Mouse (Mus musculus) right cerebral cortex, adult 18-20 months (tissue): ENCODE measurements around the gene Fam221a.

Experiments used
- DNase-seq: peaks from one replicate; pipeline ENCODE4 v3.0.0; 2022; ENCODE audit warnings: mixed read lengths

Fam221a gene

GRCm38 (mm10) chr6:49367159-49368054 lies at the start of gene Fam221a:
TSS of gene Fam221a (plus strand) at chr6:49367739.
- DNase-seq = peak; percentile 77

- DNase-seq = peak; percentile 98
These were observed 48.5 kb upstream of the Fam221a start, which contains the start of gene Ccdc126 for GRCm38 (mm10) chr6:49318966-49319594. TSS of gene Ccdc126 (plus strand) at chr6:49319274.

- DNase-seq = no peak
These were observed 47.8 kb upstream of the Fam221a start for GRCm38 (mm10) chr6:49319595-49320315.

GRCm38 (mm10) chr6:49321341-49321740 lies 46.2 kb upstream of the Fam221a start:
- no peak for DNase-seq

- no peak for DNase-seq
These were observed 45.5 kb upstream of the Fam221a start for GRCm38 (mm10) chr6:49322056-49322455.

- no peak for DNase-seq
These were observed 44.6 kb upstream of the Fam221a start for GRCm38 (mm10) chr6:49322986-49323385.

GRCm38 (mm10) chr6:49324528-49324927 lies 43.0 kb upstream of the Fam221a start:
- DNase-seq = no peak

- DNase-seq = no peak
These were observed 42.2 kb upstream of the Fam221a start for GRCm38 (mm10) chr6:49325294-49325693.

- no peak for DNase-seq
These were observed 40.7 kb upstream of the Fam221a start for GRCm38 (mm10) chr6:49326846-49327245.

GRCm38 (mm10) chr6:49331369-49332059 lies 36.0 kb upstream of the Fam221a start:
- DNase-seq = no peak

- no peak for DNase-seq
These were observed 35.5 kb upstream of the Fam221a start for GRCm38 (mm10) chr6:49332060-49332370.

GRCm38 (mm10) chr6:49338566-49338965 lies 29.0 kb upstream of the Fam221a start:
- no peak for DNase-seq

- peak; percentile 47 for DNase-seq
These were observed 28.4 kb upstream of the Fam221a start for GRCm38 (mm10) chr6:49339145-49339544.

GRCm38 (mm10) chr6:49343737-49344469 lies 23.6 kb upstream of the Fam221a start:
- DNase-seq = no peak

GRCm38 (mm10) chr6:49349826-49350225 lies 17.7 kb upstream of the Fam221a start:
- no peak for DNase-seq

- DNase-seq = no peak
These were observed 12.9 kb upstream of the Fam221a start for GRCm38 (mm10) chr6:49354613-49355012.

- DNase-seq = no peak
These were observed 12.4 kb upstream of the Fam221a start for GRCm38 (mm10) chr6:49355171-49355570.

GRCm38 (mm10) chr6:49360420-49360819 lies 7.1 kb upstream of the Fam221a start:
- no peak for DNase-seq

- no peak for DNase-seq
These were observed 673 bp downstream of the Fam221a start for GRCm38 (mm10) chr6:49368212-49368611.

GRCm38 (mm10) chr6:49372705-49373104 lies 5.2 kb downstream of the Fam221a start:
- no peak for DNase-seq

- no peak for DNase-seq
These were observed 6.4 kb downstream of the Fam221a start for GRCm38 (mm10) chr6:49373943-49374342.

GRCm38 (mm10) chr6:49378328-49378727 lies 10.8 kb downstream of the Fam221a start:
- no peak for DNase-seq
